Mouse (Mus musculus) erythroblast, embryonic 14.5 days (primary cell): ENCODE measurements around the gene 1700125H20Rik. TPM values are rescaled to one million over a fixed set of nuclear protein-coding genes. Genes with fewer than 3 reads are reported as not detected.
A peak's percentile ranks its signal among the peaks of the same experiment; 100 is the strongest.
"Not testable (repeated sequence)": the region's sequence is repeated elsewhere in the genome, so short reads cannot be mapped to it uniquely, and the experiment has no call there.

Experiments used
- H3K27me3 ChIP-seq: 2 replicates; pipeline ENCODE4 v1.6.1; 2012; ENCODE audit warnings: inconsistent platforms; ENCODE audit not compliant: control insufficient read depth
- H3K36me3 ChIP-seq: 2 replicates; pipeline ENCODE4 v1.6.1; 2012; ENCODE audit warnings: mild to moderate bottlenecking, inconsistent platforms; ENCODE audit not compliant: control insufficient read depth
- H3K4me1 ChIP-seq: 2 replicates; pipeline ENCODE4 v1.6.1; 2012; ENCODE audit warnings: inconsistent platforms; ENCODE audit not compliant: control insufficient read depth
- H3K4me3 ChIP-seq: replicated peaks from 2 replicates; pipeline ENCODE3; 2012; ENCODE audit warnings: moderate library complexity, mild to moderate bottlenecking, inconsistent platforms
- H3K9me3 ChIP-seq: 2 replicates; pipeline ENCODE4 v1.6.1; 2012; ENCODE audit warnings: low read length, inconsistent platforms, mixed read lengths; ENCODE audit not compliant: control insufficient read depth
- GATA1 ChIP-seq: IDR thresholded peaks from 2 replicates; pipeline ENCODE4 v1.6.1; 2012; ENCODE audit warnings: low read length, inconsistent platforms, mixed read lengths
- TAL1 ChIP-seq: IDR thresholded peaks from 3 replicates; pipeline ENCODE4 v1.6.1; 2012; ENCODE audit warnings: low read length, inconsistent platforms, mixed read lengths
- polyA plus RNA-seq: library from polyadenylated mRNA; stranded (reverse); fragments of >175 nt; gene quantifications from 2 replicates; pipeline ENCODE4 v1.2.3, GENCODE M21; 2012

The 1700125H20Rik gene
- polyA plus RNA-seq, 1 experiment = not detected

- Histone ChIP-seq H3K27me3 (no peaks in the 10 kb centered on the region), H3K4me3 (peak within 1 kb of the TSS; percentile 99), H3K4me1 (peaks cover 52% of the 10 kb centered on the region), H3K9me3 (no peaks in the 10 kb centered on the region), H3K36me3 (peaks cover 43% of the 10 kb centered on the region)
- TF ChIP-seq GATA1 = no peak
- TF ChIP-seq TAL1 = no peak
These were observed 30.3 kb upstream of the 1700125H20Rik start, which contains the start of gene Usp32 for GRCm38 (mm10) chr11:85139581-85140540. Gene Usp32 (minus strand): TSS chr11:85140161.

GRCm38 (mm10) chr11:85152256-85152930 is 17.8 kb upstream of the 1700125H20Rik start:
- Histone ChIP-seq H3K4me1 (peaks cover 12% of the 10 kb centered on the region), H3K27me3 (peaks cover 25% of the 10 kb centered on the region), H3K36me3 (no peaks in the 10 kb centered on the region), H3K4me3 (no peak overlapping the region), H3K9me3 (no peaks in the 10 kb centered on the region)
- TF ChIP-seq TAL1 (no peak), GATA1 (no peak)

GRCm38 (mm10) chr11:85157301-85157700 is 12.9 kb upstream of the 1700125H20Rik start:
- peaks cover 46% of the 10 kb centered on the region for H3K27me3 ChIP-seq
- H3K9me3 ChIP-seq = no peaks in the 10 kb centered on the region
- no peak for TF ChIP-seq GATA1
- TF ChIP-seq TAL1 = no peak
- H3K4me3 ChIP-seq = no peak overlapping the region
- H3K4me1 ChIP-seq = peaks cover 13% of the 10 kb centered on the region
- H3K36me3 ChIP-seq = no peaks in the 10 kb centered on the region

GRCm38 (mm10) chr11:85163014-85163413 is 7.2 kb upstream of the 1700125H20Rik start:
- not testable (repeated sequence) for H3K36me3 ChIP-seq, H3K4me1 ChIP-seq, H3K9me3 ChIP-seq, H3K4me3 ChIP-seq
- H3K27me3 ChIP-seq = peaks cover 23% of the 10 kb centered on the region

- H3K4me3 ChIP-seq = no peak overlapping the region
- H3K9me3 ChIP-seq = no peaks in the 10 kb centered on the region
- peaks cover 6% of the 10 kb centered on the region for H3K4me1 ChIP-seq
- H3K36me3 ChIP-seq = no peaks in the 10 kb centered on the region
- peaks cover 9% of the 10 kb centered on the region for H3K27me3 ChIP-seq
- TF ChIP-seq GATA1 (no peak), TAL1 (no peak)
These were observed 5.8 kb upstream of the 1700125H20Rik start for GRCm38 (mm10) chr11:85164371-85164770.

- H3K4me1 ChIP-seq = peaks cover 25% of the 10 kb centered on the region
- no peak overlapping the region for H3K4me3 ChIP-seq
- H3K9me3 ChIP-seq = no peaks in the 10 kb centered on the region
- no peaks in the 10 kb centered on the region for H3K27me3 ChIP-seq
- TF ChIP-seq GATA1 (no peak), TAL1 (no peak)
- H3K36me3 ChIP-seq = no peaks in the 10 kb centered on the region
These were observed 2.7 kb upstream of the 1700125H20Rik start for GRCm38 (mm10) chr11:85167503-85167902.

- Histone ChIP-seq H3K4me1 (peaks cover 25% of the 10 kb centered on the region), H3K27me3 (no peaks in the 10 kb centered on the region; the same call in 1 of the 2 replicates), H3K4me3 (no peak overlapping the region), H3K36me3 (no peaks in the 10 kb centered on the region), H3K9me3 (no peaks in the 10 kb centered on the region)
- TF ChIP-seq TAL1 (no peak), GATA1 (no peak)
These were observed 629 bp downstream of the 1700125H20Rik start for GRCm38 (mm10) chr11:85170833-85171232.

GRCm38 (mm10) chr11:85175941-85176340 is 5.7 kb downstream of the 1700125H20Rik start:
- H3K4me3 ChIP-seq = no peak overlapping the region
- no peaks in the 10 kb centered on the region for H3K36me3 ChIP-seq
- no peaks in the 10 kb centered on the region for H3K9me3 ChIP-seq
- H3K27me3 ChIP-seq = no peaks in the 10 kb centered on the region; the same call in 1 of the 2 replicates
- TF ChIP-seq TAL1 = no peak
- TF ChIP-seq GATA1 = no peak
- H3K4me1 ChIP-seq = peaks cover 11% of the 10 kb centered on the region

- H3K4me1 ChIP-seq = peaks cover 11% of the 10 kb centered on the region
- H3K4me3 ChIP-seq = no peak overlapping the region
- H3K27me3 ChIP-seq = no peaks in the 10 kb centered on the region; the same call in 1 of the 2 replicates
- no peak for TF ChIP-seq TAL1
- H3K36me3 ChIP-seq = no peaks in the 10 kb centered on the region
- H3K9me3 ChIP-seq = no peaks in the 10 kb centered on the region
These were observed 7.6 kb downstream of the 1700125H20Rik start for GRCm38 (mm10) chr11:85177761-85178160.
